Mouse (Mus musculus): Measurements from ENCODE around the gene Slc12a8.

The Slc12a8 gene

GRCm38 (mm10) chr16:33612056-33612770, 95.1 kb downstream of the Slc12a8 start:
- DNase-seq (ENCODE audit: low read depth, low spot score) = no peak

- no peak for DNase-seq (ENCODE audit: low read depth, low spot score)
Observed at GRCm38 (mm10) chr16:33615986-33616385, 98.9 kb downstream of the Slc12a8 start.

- no peak for DNase-seq (ENCODE audit: low read depth, low spot score)
Observed at GRCm38 (mm10) chr16:33621836-33622235, 104.7 kb downstream of the Slc12a8 start.

- DNase-seq (ENCODE audit: low read depth, low spot score) = no peak
Observed at GRCm38 (mm10) chr16:33624586-33624985, 107.5 kb downstream of the Slc12a8 start.

- no peak for DNase-seq (ENCODE audit: low read depth, low spot score)
Observed at GRCm38 (mm10) chr16:33629539-33629938, 112.4 kb downstream of the Slc12a8 start.

DNA sequence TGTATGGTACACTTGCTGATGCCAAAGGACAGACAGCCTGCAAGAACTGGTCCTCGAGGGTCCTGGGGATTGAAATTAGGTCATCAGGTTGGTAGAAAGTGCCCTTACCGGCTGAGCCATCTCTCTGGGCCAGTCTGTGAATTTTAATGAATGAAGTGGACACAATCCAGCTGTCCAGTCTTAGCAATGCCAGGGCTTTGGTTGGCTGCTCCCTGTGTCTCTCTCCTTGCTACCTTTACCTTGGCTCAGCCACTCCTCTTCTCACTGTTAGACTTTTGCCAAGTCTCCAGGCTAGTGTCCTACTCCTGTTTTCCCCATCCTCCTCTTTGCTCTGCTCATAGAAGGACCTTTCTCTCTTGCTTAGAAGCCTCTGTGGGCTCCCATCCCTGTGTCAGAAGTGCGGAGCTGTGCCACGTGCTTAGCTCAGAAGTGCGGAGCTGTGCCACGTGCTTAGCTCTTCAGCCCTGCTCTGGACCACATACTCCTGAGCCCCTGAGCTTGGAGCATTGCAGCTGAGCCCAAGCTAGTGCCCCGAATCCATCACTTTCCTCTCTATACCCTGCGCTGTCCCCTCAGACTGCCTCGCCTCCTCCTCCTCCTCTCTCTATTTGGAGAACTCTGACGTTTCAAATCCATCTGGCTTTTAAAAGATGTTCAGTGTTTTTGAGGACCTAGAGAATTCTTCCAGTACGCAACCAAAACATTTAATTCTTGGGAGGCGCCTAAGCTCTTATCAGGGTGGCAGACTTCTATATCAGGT, 118.9 kb downstream of the Slc12a8 start:
- no peak for DNase-seq (ENCODE audit: low read depth, low spot score)

DNA sequence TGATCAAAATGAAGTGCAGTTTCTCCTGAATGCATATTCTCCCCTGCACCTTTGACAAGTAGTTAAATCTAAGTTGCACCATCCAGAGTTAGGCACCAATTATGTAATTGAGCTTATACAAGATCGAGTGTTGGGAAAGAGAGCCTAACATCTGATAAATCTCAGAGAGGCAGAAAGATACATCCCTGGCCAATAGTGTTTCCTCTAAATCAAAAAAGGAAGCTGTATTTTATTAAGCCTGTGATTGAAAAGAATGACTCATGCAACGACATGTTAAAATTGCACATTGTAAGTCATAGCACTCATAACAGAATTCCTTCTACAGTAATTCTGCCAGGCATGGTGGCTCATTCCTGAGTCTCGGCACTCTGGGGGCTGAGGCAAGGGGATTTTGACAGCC, 124.7 kb downstream of the Slc12a8 start:
- DNase-seq (ENCODE audit: low read depth, low spot score) = no peak

GRCm38 (mm10) chr16:33653116-33653515, 136.0 kb downstream of the Slc12a8 start:
- no peak for DNase-seq (ENCODE audit: low read depth, low spot score)

DNA sequence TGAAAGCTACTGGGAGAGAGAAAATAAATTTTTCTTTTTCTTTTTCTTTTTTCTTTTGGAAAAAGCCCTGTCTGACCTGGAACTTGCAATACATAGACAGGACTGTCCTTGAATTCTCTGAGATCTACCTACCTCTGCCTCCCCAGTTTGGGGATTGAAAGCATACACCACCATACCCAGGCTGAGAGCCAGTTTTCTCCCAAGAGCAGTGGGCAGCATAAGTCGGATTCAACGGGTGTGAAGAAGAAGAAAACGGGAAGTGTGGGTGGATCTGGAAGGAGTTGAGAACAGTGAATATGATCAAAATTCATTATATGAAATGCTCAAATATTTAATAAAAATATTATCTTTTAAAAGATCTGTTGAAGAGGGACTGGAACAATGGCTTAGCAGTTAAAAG, 138.3 kb downstream of the Slc12a8 start:
- DNase-seq (ENCODE audit: low read depth, low spot score) = no peak

GRCm38 (mm10) chr16:33657191-33657590, 140.1 kb downstream of the Slc12a8 start:
- no peak for DNase-seq (ENCODE audit: low read depth, low spot score)

GRCm38 (mm10) chr16:33658121-33658520, 141.0 kb downstream of the Slc12a8 start:
- DNase-seq (ENCODE audit: low read depth, low spot score) = no peak

- no peak for DNase-seq (ENCODE audit: low read depth, low spot score)
Observed at GRCm38 (mm10) chr16:33659521-33659920, 142.4 kb downstream of the Slc12a8 start.

- no peak for DNase-seq (ENCODE audit: low read depth, low spot score)
Observed at GRCm38 (mm10) chr16:33660125-33660524, 143.0 kb downstream of the Slc12a8 start.

GRCm38 (mm10) chr16:33662841-33663240, 145.7 kb downstream of the Slc12a8 start:
- DNase-seq (ENCODE audit: low read depth, low spot score) = no peak

DNA sequence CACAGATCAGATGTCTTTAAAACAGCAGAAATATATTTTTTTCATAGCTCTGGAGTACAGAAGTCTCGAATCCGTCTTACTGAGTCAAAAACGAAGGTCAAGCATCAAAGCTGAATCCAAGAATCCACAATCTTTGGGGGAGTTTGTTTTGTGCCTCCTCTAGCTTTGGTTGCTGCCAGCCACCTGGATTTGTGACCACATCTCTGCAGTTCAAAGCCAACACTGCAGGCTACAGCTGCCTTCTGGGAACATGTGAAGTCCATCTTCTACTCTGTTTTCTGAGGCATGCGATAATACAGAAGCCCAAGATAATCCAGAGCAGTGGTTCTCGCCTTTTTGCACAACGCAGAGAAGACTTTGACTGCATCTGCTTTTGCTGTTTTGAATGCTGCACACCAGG, 149.1 kb downstream of the Slc12a8 start:
- no peak for DNase-seq (ENCODE audit: low read depth, low spot score)

DNA sequence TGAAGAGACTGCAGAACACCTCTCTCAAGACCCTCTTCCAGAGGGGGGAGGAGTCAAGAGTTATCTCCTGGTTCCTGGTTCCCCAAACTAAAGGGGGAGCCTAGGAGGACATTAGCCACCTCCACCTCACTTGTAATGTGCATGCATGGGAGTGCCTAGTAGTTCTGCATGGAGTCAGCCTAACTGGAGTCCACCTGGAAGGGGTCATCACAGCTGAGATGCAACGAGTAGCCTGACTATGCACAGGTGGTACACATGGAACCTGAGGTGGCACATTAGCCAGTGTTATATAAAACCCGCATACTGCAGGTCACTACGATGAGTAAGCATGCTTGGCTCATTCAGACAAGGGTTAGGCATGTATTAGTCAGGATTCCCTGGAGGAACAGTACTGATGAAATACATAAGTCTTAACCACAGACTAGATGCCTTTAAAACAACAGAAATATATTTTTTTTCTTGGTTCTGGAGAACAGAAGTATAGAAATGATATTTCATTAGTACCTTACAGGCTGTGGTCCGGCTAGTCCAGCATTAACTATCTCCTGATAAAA, 149.9 kb downstream of the Slc12a8 start:
- no peak for DNase-seq (ENCODE audit: low read depth, low spot score)

DNA sequence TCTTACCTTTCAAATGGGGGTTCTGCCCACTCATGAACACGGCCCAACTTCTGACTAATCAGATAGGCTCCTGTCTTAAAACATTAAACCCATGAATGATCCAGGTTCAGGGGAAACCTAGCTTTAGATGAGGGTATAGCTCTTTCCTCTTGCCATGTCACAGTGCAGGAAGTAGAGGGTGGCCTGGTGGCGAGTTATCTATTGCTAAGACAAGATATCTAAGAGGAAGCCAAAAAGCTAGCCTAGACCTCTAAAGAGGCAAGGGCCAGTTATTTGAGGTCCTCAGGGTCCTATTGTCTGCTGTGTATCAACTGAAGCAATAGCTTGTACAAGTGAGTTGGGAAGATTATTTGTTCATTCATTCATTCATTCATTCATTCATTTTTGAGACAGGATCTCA, 151.3 kb downstream of the Slc12a8 start:
- DNase-seq (ENCODE audit: low read depth, low spot score) = no peak

DNA sequence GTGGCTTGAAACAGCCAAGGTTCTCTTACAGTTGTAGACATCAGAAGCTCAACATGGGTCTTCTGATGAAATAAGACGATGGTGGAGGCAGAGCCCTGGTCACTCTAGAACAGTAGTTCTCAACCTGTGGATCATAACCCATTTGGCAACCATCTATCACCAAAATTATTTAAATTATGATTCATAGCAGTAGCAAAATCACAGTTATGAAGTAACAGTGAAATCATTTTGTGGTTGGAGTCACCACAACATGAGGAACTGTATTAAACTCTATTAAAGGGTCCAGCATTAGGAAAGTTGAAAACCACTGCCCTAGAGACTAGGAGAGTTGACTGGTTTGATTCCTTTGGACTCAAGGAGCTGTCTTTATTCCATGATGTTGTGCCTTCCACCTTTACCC, 151.9 kb downstream of the Slc12a8 start:
- DNase-seq (ENCODE audit: low read depth, low spot score) = no peak

DNA sequence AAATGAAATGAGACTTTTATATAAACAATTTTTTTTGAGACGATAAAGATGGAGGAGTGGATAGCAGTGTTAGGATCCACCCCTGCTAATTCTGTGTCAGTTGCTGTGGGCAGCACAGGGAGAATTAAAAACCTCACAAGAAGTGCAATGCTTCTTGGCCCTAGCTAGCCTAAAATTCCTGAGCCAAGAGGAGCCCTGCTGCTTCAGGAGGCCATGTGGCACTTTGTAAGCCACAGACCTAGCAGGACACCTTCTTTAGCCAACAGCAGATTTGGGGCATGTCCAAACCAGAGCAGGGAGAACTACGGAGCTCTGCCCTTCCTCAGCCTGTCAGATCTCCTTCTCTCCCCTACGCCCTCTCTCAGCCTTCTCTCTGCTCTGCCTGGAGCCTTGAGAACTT, 153.2 kb downstream of the Slc12a8 start:
- no peak for DNase-seq (ENCODE audit: low read depth, low spot score)

- no peak for DNase-seq (ENCODE audit: low read depth, low spot score)
Observed at GRCm38 (mm10) chr16:33670933-33671332, 153.8 kb downstream of the Slc12a8 start.

GRCm38 (mm10) chr16:33672188-33672587, 155.1 kb downstream of the Slc12a8 start:
- no peak for DNase-seq (ENCODE audit: low read depth, low spot score)

DNA sequence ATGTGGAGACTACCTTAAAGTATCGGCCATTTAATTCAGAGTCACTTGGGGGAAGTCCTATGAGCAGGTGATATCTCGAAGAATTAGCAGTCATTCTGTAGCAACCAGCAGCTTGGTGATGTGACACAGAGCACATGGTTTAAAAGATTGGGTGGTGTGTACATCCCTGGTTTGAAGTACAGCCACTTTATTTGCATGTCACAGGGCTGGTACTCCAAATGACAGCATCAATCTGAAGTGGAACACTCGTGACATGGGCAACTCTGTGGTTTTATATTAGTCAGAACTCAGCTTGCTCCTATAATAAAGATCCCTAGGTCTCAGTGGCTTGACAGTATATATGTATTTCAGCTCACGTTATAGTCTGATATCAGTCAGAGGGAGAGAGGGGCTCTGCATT, 155.5 kb downstream of the Slc12a8 start:
- DNase-seq (ENCODE audit: low read depth, low spot score) = no peak
